In the genomic region with DNA sequence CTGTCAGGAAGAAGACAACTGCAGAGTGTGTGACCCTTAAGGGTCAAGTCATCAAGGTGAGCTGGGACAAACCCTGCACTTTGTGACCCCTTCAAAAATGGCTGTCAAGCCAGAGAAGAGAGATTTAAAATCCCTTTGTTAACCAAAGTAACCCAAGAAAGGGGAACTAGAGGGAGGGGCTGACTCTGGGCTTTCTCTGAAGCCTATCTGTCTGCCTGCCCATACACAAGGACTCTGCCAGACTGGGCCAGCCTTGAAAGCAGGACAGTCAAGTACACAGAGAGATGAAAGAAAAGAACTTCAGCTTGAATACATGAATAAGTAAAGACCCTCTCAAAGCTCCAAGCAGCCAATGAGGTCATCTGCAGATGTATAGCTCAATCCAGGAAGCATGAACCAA, we compare ENCODE assay signal across 12 mouse cellular contexts.
"Had no signal": no experiment of that assay in that cellular context is flagged by ENCODE, and none has a peak within 500 bp of the region (broad histone marks: within the 10 kb centered on the region; RNA-seq: fewer than 3 reads in every experiment).

No protein-coding gene starts in this region.

- H3K4me3 ChIP-seq: kidney, embryonic 15.5 days; left cerebral cortex, adult 2 months; limb, embryonic 10.5 days; liver, embryonic 12.5 days; megakaryocyte, embryonic 14.5 days; neural tube, embryonic 12.5 days had no signal

- H3K4me2 ChIP-seq: kidney, embryonic 15.5 days; liver, embryonic 12.5 days; lung, embryonic 14.5 days; neural tube, embryonic 12.5 days had no signal

- H3K9me3 ChIP-seq: kidney, embryonic 15.5 days; limb, embryonic 10.5 days; liver, embryonic 12.5 days; neural tube, embryonic 12.5 days had no signal

- H3K4me1 ChIP-seq: kidney, embryonic 15.5 days; limb, embryonic 10.5 days; liver, embryonic 12.5 days; megakaryocyte, embryonic 14.5 days; neural tube, embryonic 12.5 days had no signal

- ATAC-seq: liver, embryonic 12.5 days had no signal

- H3K9ac ChIP-seq: kidney, embryonic 15.5 days; liver, embryonic 12.5 days; lung, embryonic 14.5 days; neural tube, embryonic 12.5 days had no signal

- H3K27ac ChIP-seq: kidney, embryonic 15.5 days; left cerebral cortex, adult 2 months; limb, embryonic 10.5 days; liver, embryonic 12.5 days; neural tube, embryonic 12.5 days; stomach, postnatal 0 days had no signal

- H3K36me3 ChIP-seq: kidney, embryonic 15.5 days; limb, embryonic 10.5 days; liver, embryonic 12.5 days; neural tube, embryonic 12.5 days had no signal

- H3K27me3 ChIP-seq: kidney, embryonic 15.5 days; liver, embryonic 12.5 days; megakaryocyte, embryonic 14.5 days; neural tube, embryonic 12.5 days had no signal

- DNase-seq: kidney, postnatal 14 days; lung, embryonic 14.5 days; lung, postnatal 10 days; lung, postnatal 4 days; thymus, postnatal 4 days had no signal
